Mouse (Mus musculus) hindbrain, embryonic 11.5 days (tissue): ENCODE data around the gene Slc7a5. TPM values are rescaled to one million over a fixed set of nuclear protein-coding genes. Genes with fewer than 3 reads are reported as not detected.

Experiments used
- ATAC-seq: fragments of 200-750 bp; cut with Nextera tagmentation; 2 replicates; pipeline ENCODE4 v1.8.0; 2017; ENCODE audit warnings: mild to moderate bottlenecking, moderate TSS enrichment, moderate library complexity; ENCODE audit not compliant: low FRiP score
- DNase-seq: peaks from one replicate; pipeline ENCODE4 v3.0.0-alpha.2; 2015; ENCODE audit warnings: low spot score
- H3K27ac ChIP-seq: fragments of 300-500 bp; sonication (generic); 2 replicates; pipeline ENCODE4 v1.5.1; 2014; ENCODE audit warnings: mild to moderate bottlenecking, low read depth, low read length
- H3K27me3 ChIP-seq: fragments of 300-500 bp; sonication (generic); 2 replicates; pipeline ENCODE4 v1.6.1; 2014; ENCODE audit warnings: mild to moderate bottlenecking, low read length, moderate library complexity, mixed read lengths; ENCODE audit not compliant: control insufficient read depth, insufficient read depth
- H3K36me3 ChIP-seq: fragments of 300-500 bp; sonication (generic); 2 replicates; pipeline ENCODE4 v1.6.1; 2014; ENCODE audit warnings: mild to moderate bottlenecking, low read length, moderate library complexity, mixed read lengths; ENCODE audit not compliant: control insufficient read depth, insufficient read depth
- H3K4me1 ChIP-seq: fragments of 300-500 bp; sonication (generic); replicated peaks from 2 replicates; pipeline ENCODE4 v1.6.1; 2014; ENCODE audit warnings: low read length, mixed read lengths; ENCODE audit not compliant: control insufficient read depth, insufficient read depth
- H3K4me2 ChIP-seq: fragments of 300-500 bp; sonication (generic); replicated peaks from 2 replicates; pipeline ENCODE4 v1.6.1; 2014; ENCODE audit warnings: mild to moderate bottlenecking, low read depth, low read length
- H3K4me3 ChIP-seq: fragments of 300-500 bp; sonication (generic); 2 replicates; pipeline ENCODE4 v1.5.1; 2014; ENCODE audit warnings: low read depth, low read length
- H3K9ac ChIP-seq: fragments of 300-500 bp; sonication (generic); 2 replicates; pipeline ENCODE4 v1.6.1; 2014; ENCODE audit warnings: low read depth, low read length
- H3K9me3 ChIP-seq: fragments of 300-500 bp; sonication (generic); 2 replicates; pipeline ENCODE4 v1.6.1; 2016; ENCODE audit warnings: low read length; ENCODE audit not compliant: control insufficient read depth
- WGBS: fragments of 180-500 bp; shearing (Covaris S2); extraction: QIAGEN DNeasy Blood & Tissue Kit; methylation state at CpG from one replicate; pipeline ENCODE4 v1.1.7; 2014; 5-methylcytosine and 5-hydroxymethylcytosine counted together
- polyA plus RNA-seq: library from polyadenylated mRNA; unstranded; fragments of >200 nt; fragmentation: Nextera tagmentation; extraction: Ambion mirVana; gene quantifications from 2 replicates; pipeline ENCODE4 v1.2.1, GENCODE M21; 2014

Slc7a5 gene
- polyA plus RNA-seq, 1 experiment from 2014 or later: 23.3 TPM

DNA sequence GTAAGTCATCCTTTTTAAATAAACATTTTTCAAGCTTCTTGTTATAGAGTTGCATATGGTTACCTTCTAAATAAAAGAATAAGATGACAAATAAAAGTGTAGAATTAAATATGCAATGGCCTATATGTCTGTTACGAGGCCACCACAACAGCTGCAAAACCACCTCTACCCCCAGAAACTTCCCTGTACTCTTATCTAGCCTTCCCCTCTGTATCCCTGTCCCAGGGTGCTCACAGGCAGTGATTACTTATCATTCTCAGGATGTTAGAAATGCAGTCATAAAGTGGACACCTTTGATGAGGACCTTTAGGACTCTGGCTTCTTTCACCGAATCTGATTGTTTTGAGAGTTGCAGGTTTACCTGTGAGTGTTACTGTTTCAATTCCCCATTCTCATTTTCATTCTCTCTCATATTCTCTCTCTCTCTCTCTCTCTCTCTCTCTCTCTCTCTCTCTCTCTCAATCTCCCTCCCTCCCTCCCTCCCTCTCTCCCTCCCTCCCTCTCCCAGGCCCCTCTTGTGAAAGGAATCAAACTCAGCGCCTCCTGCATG lies 64.2 kb downstream of the Slc7a5 start:
- ATAC-seq (no peak), DNase-seq (no peak)
- Histone ChIP-seq H3K36me3 (no peaks in the 10 kb centered on the region), H3K9me3 (no peaks in the 10 kb centered on the region), H3K27ac (no peak overlapping the region), H3K4me3 (no peak overlapping the region), H3K27me3 (no peaks in the 10 kb centered on the region), H3K9ac (no peak overlapping the region), H3K4me1 (no peaks in the 10 kb centered on the region), H3K4me2 (no peak overlapping the region)
- WGBS: 81% methylated on average over 3 of the region's 3 CpGs

DNA sequence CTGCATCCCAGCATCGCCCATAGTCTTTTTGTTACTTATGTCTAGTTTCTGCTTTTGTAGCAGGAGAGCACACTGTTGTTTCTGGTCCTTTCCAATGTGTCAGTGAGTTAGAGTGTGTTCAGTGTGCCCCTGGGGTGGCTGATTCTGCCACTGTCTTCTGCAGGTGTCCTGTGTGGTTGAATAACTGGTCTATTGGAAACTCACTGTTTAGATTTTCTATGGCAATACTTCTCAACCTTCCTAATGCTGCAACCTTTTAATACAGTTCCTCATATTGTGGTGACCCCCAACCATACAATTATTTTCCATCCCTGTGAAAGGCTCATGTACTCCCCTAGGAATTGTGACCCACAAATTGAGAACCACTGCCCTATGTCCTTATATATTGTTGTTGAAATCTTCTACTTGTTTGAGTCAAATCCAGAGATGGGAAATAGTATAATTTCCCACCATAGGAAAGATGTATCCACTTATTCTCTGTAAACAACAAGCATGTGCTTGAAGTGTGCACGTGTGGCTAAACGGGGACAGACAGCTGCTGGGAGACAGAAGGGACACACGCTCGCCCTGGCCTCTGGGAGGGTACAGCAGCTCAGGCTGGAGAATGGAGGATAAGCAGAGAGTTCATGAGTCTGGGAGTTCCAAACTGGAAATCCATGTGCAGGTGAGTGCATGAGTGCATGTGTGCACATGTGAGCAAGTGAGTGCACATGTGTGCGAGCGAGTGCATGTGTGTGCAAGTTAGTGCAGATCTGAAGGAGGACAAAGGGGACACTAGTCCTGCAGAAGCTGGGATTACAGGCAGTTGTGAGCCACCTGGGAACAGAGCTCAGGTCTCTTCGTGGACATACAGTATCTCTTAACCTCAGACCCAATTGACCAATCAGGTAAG lies 65.2 kb downstream of the Slc7a5 start:
- H3K4me2 ChIP-seq: no peak overlapping the region
- no peak for ATAC-seq
- H3K9ac ChIP-seq: no peak overlapping the region
- no peak for DNase-seq
- WGBS: 88% methylated on average over 8 of the region's 8 CpGs
- H3K4me3 ChIP-seq: no peak overlapping the region
- no peaks in the 10 kb centered on the region for H3K36me3 ChIP-seq
- H3K27me3 ChIP-seq: no peaks in the 10 kb centered on the region
- no peaks in the 10 kb centered on the region for H3K4me1 ChIP-seq
- H3K27ac ChIP-seq: no peak overlapping the region
- no peaks in the 10 kb centered on the region for H3K9me3 ChIP-seq

DNA sequence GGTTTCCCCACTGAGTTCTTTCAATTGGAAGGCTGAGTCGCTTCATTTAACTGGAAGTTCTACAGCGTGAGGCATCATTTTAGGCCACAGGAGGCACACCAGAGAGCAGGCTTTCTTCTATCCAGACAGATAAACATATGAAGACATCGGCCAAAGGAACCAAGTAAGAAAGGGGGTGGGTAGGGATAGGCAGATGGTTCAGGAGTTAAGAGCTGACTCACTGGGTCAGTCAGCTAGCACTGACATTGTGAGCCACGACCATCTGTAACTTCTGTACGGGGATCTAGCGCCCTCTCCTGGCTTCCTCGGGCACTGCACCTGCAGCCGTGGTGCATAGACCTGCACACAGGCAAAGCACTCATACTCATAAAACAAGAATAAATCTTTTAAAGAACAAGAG lies 66.3 kb downstream of the Slc7a5 start:
- Histone ChIP-seq H3K27ac (no peak overlapping the region), H3K4me3 (no peak overlapping the region), H3K4me2 (no peak overlapping the region), H3K4me1 (no peaks in the 10 kb centered on the region), H3K27me3 (no peaks in the 10 kb centered on the region), H3K9me3 (no peaks in the 10 kb centered on the region), H3K36me3 (no peaks in the 10 kb centered on the region), H3K9ac (no peak overlapping the region)
- peak; percentile 75 for DNase-seq
- 49% methylated on average over 8 of the region's 8 CpGs for WGBS
- ATAC-seq: 0 out of 2 replicates have a peak, but pooled peaks have one; percentile 40

DNA sequence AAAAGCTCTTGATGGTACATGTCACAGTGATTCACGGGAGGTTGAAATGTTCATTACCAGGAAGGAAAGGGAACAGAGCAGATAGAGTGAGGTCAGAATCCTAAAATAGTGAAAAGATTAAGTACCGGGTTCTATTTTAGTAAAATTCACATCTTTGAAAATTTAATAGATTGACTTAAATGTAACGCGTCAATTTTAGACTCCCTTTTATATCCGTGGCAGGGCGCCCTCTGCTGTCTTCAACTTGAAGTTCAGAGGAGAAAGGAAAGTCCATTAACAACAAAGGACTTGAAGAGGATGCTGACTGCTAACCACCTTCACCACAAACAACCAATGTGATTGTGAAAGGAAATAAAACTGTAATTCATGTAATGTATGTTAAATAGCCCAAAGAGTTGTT lies 75.0 kb downstream of the Slc7a5 start:
- DNase-seq (peak; percentile 84), ATAC-seq (no peak)
- Histone ChIP-seq H3K9me3 (no peaks in the 10 kb centered on the region), H3K9ac (no peak overlapping the region), H3K27me3 (no peaks in the 10 kb centered on the region), H3K4me1 (peaks cover 5% of the 10 kb centered on the region; the same call in 1 of the 2 replicates), H3K27ac (no peak overlapping the region), H3K4me2 (no peak overlapping the region), H3K36me3 (no peaks in the 10 kb centered on the region), H3K4me3 (no peak overlapping the region)
- 22% methylated on average over 6 of the region's 6 CpGs for WGBS

DNA sequence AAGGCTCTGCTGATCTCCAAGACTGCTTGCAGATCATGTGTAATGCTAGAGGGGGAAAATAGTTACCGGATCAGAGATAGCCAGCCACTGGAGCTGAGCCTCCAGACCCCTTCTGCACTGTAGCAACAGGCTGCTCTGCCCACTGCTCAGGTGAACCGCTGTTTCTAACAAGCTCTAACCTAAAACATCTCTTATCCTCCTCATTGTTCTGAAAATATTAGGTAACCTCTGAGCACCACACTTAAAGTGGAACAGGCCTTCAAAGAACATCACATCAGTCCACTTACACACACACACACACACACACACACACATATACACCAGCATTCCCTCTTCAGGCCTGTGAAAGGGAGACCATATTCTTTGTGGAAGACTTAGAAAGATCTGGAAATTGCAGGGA lies 75.4 kb downstream of the Slc7a5 start:
- Histone ChIP-seq H3K9ac (no peak overlapping the region), H3K9me3 (no peaks in the 10 kb centered on the region), H3K4me2 (no peak overlapping the region), H3K36me3 (no peaks in the 10 kb centered on the region), H3K4me3 (no peak overlapping the region), H3K4me1 (peaks cover 5% of the 10 kb centered on the region; the same call in 1 of the 2 replicates), H3K27me3 (no peaks in the 10 kb centered on the region), H3K27ac (no peak overlapping the region)
- 76% methylated on average over 2 of the region's 2 CpGs for WGBS
- no peak for ATAC-seq
- DNase-seq: no peak

Other genes starting within 250 kb of the Slc7a5 start
- 11.1 and 11.2 TPM in 2 replicates for gene Jph3, start 178.1 kb downstream of the Slc7a5 start, polyA plus RNA-seq
- gene Klhdc4, start 78.1 kb downstream of the Slc7a5 start, polyA plus RNA-seq: 45.9 and 50.9 TPM in 2 replicates
- 0.15 TPM in 1 of 2 replicates, not detected in the other for gene Car5a, start 37.2 kb upstream of the Slc7a5 start, polyA plus RNA-seq
- 50.8 and 51.8 TPM in 2 replicates for gene Banp, start 42.1 kb upstream of the Slc7a5 start, polyA plus RNA-seq